Mouse (Mus musculus): Measurements from ENCODE around the gene Traf3ip3. TPM values are rescaled to one million over a fixed set of nuclear protein-coding genes. Genes with fewer than 3 reads are reported as not detected.

Gene Traf3ip3
- 1.2 and 1.5 TPM in 2 replicates for polyA plus RNA-seq (2014; fragmentation: Nextera tagmentation; extraction: Ambion mirVana)

- DNase-seq (ENCODE audit: low spot score) (no peak), ATAC-seq (ENCODE audit: insufficient number of reproducible peaks, low FRiP score, low TSS enrichment, low read depth) (no peak)
- Histone ChIP-seq H3K4me3 (ENCODE audit: low read depth, low read length) (no peak within 1 kb of the TSS), H3K36me3 (ENCODE audit: control insufficient read depth, insufficient read depth, low read length) (no peaks in the 10 kb centered on the region), H3K9me3 (ENCODE audit: control insufficient read depth, low read length) (no peaks in the 10 kb centered on the region), H3K4me1 (ENCODE audit: control insufficient read depth, insufficient read depth, low read length) (no peaks in the 10 kb centered on the region), H3K27ac (replicated peaks; ENCODE audit: low read depth, low read length) (no peak within 1 kb of the TSS), H3K9ac (ENCODE audit: low read length) (no peak within 1 kb of the TSS), H3K27me3 (ENCODE audit: control insufficient read depth, insufficient read depth, low read length) (no peaks in the 10 kb centered on the region), H3K4me2 (ENCODE audit: low read depth, severe bottlenecking) (no peak within 1 kb of the TSS)
- WGBS: 61% methylated on average over 5 of the region's 5 CpGs
Measured at GRCm38 (mm10) chr1:193201383-193201778, at the start of gene Traf3ip3. Traf3ip3 (minus strand) TSS chr1:193201703.

- H3K4me3 ChIP-seq (ENCODE audit: low read depth, low read length): no peak overlapping the region
- H3K4me2 ChIP-seq (ENCODE audit: low read depth, severe bottlenecking): no peak overlapping the region
- H3K27ac ChIP-seq (replicated peaks; ENCODE audit: low read depth, low read length): no peak overlapping the region
- no peaks in the 10 kb centered on the region for H3K27me3 ChIP-seq (ENCODE audit: control insufficient read depth, insufficient read depth, low read length)
- H3K9ac ChIP-seq (ENCODE audit: low read length): no peak overlapping the region
- no peaks in the 10 kb centered on the region for H3K9me3 ChIP-seq (ENCODE audit: control insufficient read depth, low read length)
- no peaks in the 10 kb centered on the region for H3K36me3 ChIP-seq (ENCODE audit: control insufficient read depth, insufficient read depth, low read length)
- WGBS: 83% methylated on average over 2 of the region's 2 CpGs
- no peak for DNase-seq (ENCODE audit: low spot score)
- ATAC-seq (ENCODE audit: insufficient number of reproducible peaks, low FRiP score, low TSS enrichment, low read depth): no peak
- H3K4me1 ChIP-seq (ENCODE audit: control insufficient read depth, insufficient read depth, low read length): no peaks in the 10 kb centered on the region
Measured at GRCm38 (mm10) chr1:193250026-193250425, 48.5 kb upstream of the Traf3ip3 start.

- H3K4me3 ChIP-seq (ENCODE audit: low read depth, low read length): no peak overlapping the region
- H3K27me3 ChIP-seq (ENCODE audit: control insufficient read depth, insufficient read depth, low read length): no peaks in the 10 kb centered on the region
- DNase-seq (ENCODE audit: low spot score) (no peak), ATAC-seq (ENCODE audit: insufficient number of reproducible peaks, low FRiP score, low TSS enrichment, low read depth) (no peak)
- no peaks in the 10 kb centered on the region for H3K36me3 ChIP-seq (ENCODE audit: control insufficient read depth, insufficient read depth, low read length)
- H3K9me3 ChIP-seq (ENCODE audit: control insufficient read depth, low read length): no peaks in the 10 kb centered on the region
- 78% methylated on average over 6 of the region's 6 CpGs for WGBS
- no peak overlapping the region for H3K27ac ChIP-seq (replicated peaks; ENCODE audit: low read depth, low read length)
- H3K4me2 ChIP-seq (ENCODE audit: low read depth, severe bottlenecking): no peak overlapping the region
- H3K4me1 ChIP-seq (ENCODE audit: control insufficient read depth, insufficient read depth, low read length): no peaks in the 10 kb centered on the region
- H3K9ac ChIP-seq (ENCODE audit: low read length): no peak overlapping the region
Measured at GRCm38 (mm10) chr1:193244235-193244634, 42.7 kb upstream of the Traf3ip3 start.

- H3K4me3 ChIP-seq (ENCODE audit: low read depth, low read length): no peak overlapping the region
- no peaks in the 10 kb centered on the region for H3K27me3 ChIP-seq (ENCODE audit: control insufficient read depth, insufficient read depth, low read length)
- no peak for ATAC-seq (ENCODE audit: insufficient number of reproducible peaks, low FRiP score, low TSS enrichment, low read depth)
- DNase-seq (ENCODE audit: low spot score): no peak
- H3K4me1 ChIP-seq (ENCODE audit: control insufficient read depth, insufficient read depth, low read length): no peaks in the 10 kb centered on the region
- no peaks in the 10 kb centered on the region for H3K36me3 ChIP-seq (ENCODE audit: control insufficient read depth, insufficient read depth, low read length)
- 75% methylated on average over 10 of the region's 10 CpGs for WGBS
- H3K4me2 ChIP-seq (ENCODE audit: low read depth, severe bottlenecking): no peak overlapping the region
- H3K9me3 ChIP-seq (ENCODE audit: control insufficient read depth, low read length): no peaks in the 10 kb centered on the region
- H3K27ac ChIP-seq (replicated peaks; ENCODE audit: low read depth, low read length): no peak overlapping the region
- no peak overlapping the region for H3K9ac ChIP-seq (ENCODE audit: low read length)
Measured at GRCm38 (mm10) chr1:193243571-193244193, 42.2 kb upstream of the Traf3ip3 start.

- no peak overlapping the region for H3K27ac ChIP-seq (replicated peaks; ENCODE audit: low read depth, low read length)
- DNase-seq (ENCODE audit: low spot score): no peak
- no peaks in the 10 kb centered on the region for H3K4me1 ChIP-seq (ENCODE audit: control insufficient read depth, insufficient read depth, low read length)
- no peak for ATAC-seq (ENCODE audit: insufficient number of reproducible peaks, low FRiP score, low TSS enrichment, low read depth)
- no peaks in the 10 kb centered on the region for H3K9me3 ChIP-seq (ENCODE audit: control insufficient read depth, low read length)
- H3K9ac ChIP-seq (ENCODE audit: low read length): no peak overlapping the region
- H3K36me3 ChIP-seq (ENCODE audit: control insufficient read depth, insufficient read depth, low read length): no peaks in the 10 kb centered on the region
- H3K27me3 ChIP-seq (ENCODE audit: control insufficient read depth, insufficient read depth, low read length): no peaks in the 10 kb centered on the region
- no peak overlapping the region for H3K4me3 ChIP-seq (ENCODE audit: low read depth, low read length)
- no peak overlapping the region for H3K4me2 ChIP-seq (ENCODE audit: low read depth, severe bottlenecking)
- 65% methylated on average over 4 of the region's 4 CpGs for WGBS
Measured at GRCm38 (mm10) chr1:193242863-193243262, 41.4 kb upstream of the Traf3ip3 start.

GRCm38 (mm10) chr1:193242238-193242637, 40.7 kb upstream of the Traf3ip3 start:
- H3K27ac ChIP-seq (replicated peaks; ENCODE audit: low read depth, low read length): no peak overlapping the region
- H3K4me2 ChIP-seq (ENCODE audit: low read depth, severe bottlenecking): no peak overlapping the region
- no peaks in the 10 kb centered on the region for H3K36me3 ChIP-seq (ENCODE audit: control insufficient read depth, insufficient read depth, low read length)
- H3K27me3 ChIP-seq (ENCODE audit: control insufficient read depth, insufficient read depth, low read length): no peaks in the 10 kb centered on the region
- no peak for DNase-seq (ENCODE audit: low spot score)
- no peak overlapping the region for H3K4me3 ChIP-seq (ENCODE audit: low read depth, low read length)
- H3K9ac ChIP-seq (ENCODE audit: low read length): no peak overlapping the region
- no peaks in the 10 kb centered on the region for H3K9me3 ChIP-seq (ENCODE audit: control insufficient read depth, low read length)
- no peak for ATAC-seq (ENCODE audit: insufficient number of reproducible peaks, low FRiP score, low TSS enrichment, low read depth)
- H3K4me1 ChIP-seq (ENCODE audit: control insufficient read depth, insufficient read depth, low read length): no peaks in the 10 kb centered on the region
- WGBS: 82% methylated on average over 8 of the region's 8 CpGs

GRCm38 (mm10) chr1:193241436-193241835, 39.9 kb upstream of the Traf3ip3 start:
- WGBS: 87% methylated on average over 4 of the region's 4 CpGs
- no peak overlapping the region for H3K9ac ChIP-seq (ENCODE audit: low read length)
- H3K4me1 ChIP-seq (ENCODE audit: control insufficient read depth, insufficient read depth, low read length): no peaks in the 10 kb centered on the region
- H3K27me3 ChIP-seq (ENCODE audit: control insufficient read depth, insufficient read depth, low read length): no peaks in the 10 kb centered on the region
- no peak overlapping the region for H3K27ac ChIP-seq (replicated peaks; ENCODE audit: low read depth, low read length)
- no peak for ATAC-seq (ENCODE audit: insufficient number of reproducible peaks, low FRiP score, low TSS enrichment, low read depth)
- no peak overlapping the region for H3K4me2 ChIP-seq (ENCODE audit: low read depth, severe bottlenecking)
- no peaks in the 10 kb centered on the region for H3K36me3 ChIP-seq (ENCODE audit: control insufficient read depth, insufficient read depth, low read length)
- H3K4me3 ChIP-seq (ENCODE audit: low read depth, low read length): no peak overlapping the region
- no peaks in the 10 kb centered on the region for H3K9me3 ChIP-seq (ENCODE audit: control insufficient read depth, low read length)
- no peak for DNase-seq (ENCODE audit: low spot score)

GRCm38 (mm10) chr1:193238426-193238825, 36.9 kb upstream of the Traf3ip3 start:
- ATAC-seq (ENCODE audit: insufficient number of reproducible peaks, low FRiP score, low TSS enrichment, low read depth) (no peak), DNase-seq (ENCODE audit: low spot score) (no peak)
- Histone ChIP-seq H3K27ac (replicated peaks; ENCODE audit: low read depth, low read length) (no peak overlapping the region), H3K4me2 (ENCODE audit: low read depth, severe bottlenecking) (no peak overlapping the region), H3K9me3 (ENCODE audit: control insufficient read depth, low read length) (no peaks in the 10 kb centered on the region), H3K4me3 (ENCODE audit: low read depth, low read length) (no peak overlapping the region), H3K9ac (ENCODE audit: low read length) (no peak overlapping the region), H3K36me3 (ENCODE audit: control insufficient read depth, insufficient read depth, low read length) (no peaks in the 10 kb centered on the region), H3K4me1 (ENCODE audit: control insufficient read depth, insufficient read depth, low read length) (no peaks in the 10 kb centered on the region), H3K27me3 (ENCODE audit: control insufficient read depth, insufficient read depth, low read length) (no peaks in the 10 kb centered on the region)
- WGBS: 50% methylated on average over 4 of the region's 4 CpGs

- DNase-seq (ENCODE audit: low spot score) (no peak), ATAC-seq (ENCODE audit: insufficient number of reproducible peaks, low FRiP score, low TSS enrichment, low read depth) (no peak)
- H3K36me3 ChIP-seq (ENCODE audit: control insufficient read depth, insufficient read depth, low read length): no peaks in the 10 kb centered on the region
- no peaks in the 10 kb centered on the region for H3K4me1 ChIP-seq (ENCODE audit: control insufficient read depth, insufficient read depth, low read length)
- no peak overlapping the region for H3K4me3 ChIP-seq (ENCODE audit: low read depth, low read length)
- WGBS: 89% methylated on average over 7 of the region's 7 CpGs
- no peaks in the 10 kb centered on the region for H3K9me3 ChIP-seq (ENCODE audit: control insufficient read depth, low read length)
- H3K27ac ChIP-seq (replicated peaks; ENCODE audit: low read depth, low read length): no peak overlapping the region
- no peak overlapping the region for H3K9ac ChIP-seq (ENCODE audit: low read length)
- H3K27me3 ChIP-seq (ENCODE audit: control insufficient read depth, insufficient read depth, low read length): no peaks in the 10 kb centered on the region
- H3K4me2 ChIP-seq (ENCODE audit: low read depth, severe bottlenecking): no peak overlapping the region
Measured at GRCm38 (mm10) chr1:193234930-193235329, 33.4 kb upstream of the Traf3ip3 start.
